Mouse (Mus musculus) cerebral cortex, adult 2 months (tissue): ENCODE results near the gene Gramd2.

Source experiments
- WGBS: fragments of 180-500 bp; shearing (Covaris S2); methylation state at CpG from one replicate; pipeline ENCODE4 v1.1.7; 2018; 5-methylcytosine and 5-hydroxymethylcytosine counted together

Gramd2 gene

GRCm38 (mm10) chr9:59679678-59680533 lies at the start of gene Gramd2:
Gene Gramd2 (plus strand): TSS chr9:59680144.
- WGBS: 3% methylated on average over 47 of the region's 47 CpGs

GRCm38 (mm10) chr9:59638372-59638771 lies 41.6 kb upstream of the Gramd2 start:
- WGBS: 89% methylated on average over 1 of the region's 1 CpGs

DNA sequence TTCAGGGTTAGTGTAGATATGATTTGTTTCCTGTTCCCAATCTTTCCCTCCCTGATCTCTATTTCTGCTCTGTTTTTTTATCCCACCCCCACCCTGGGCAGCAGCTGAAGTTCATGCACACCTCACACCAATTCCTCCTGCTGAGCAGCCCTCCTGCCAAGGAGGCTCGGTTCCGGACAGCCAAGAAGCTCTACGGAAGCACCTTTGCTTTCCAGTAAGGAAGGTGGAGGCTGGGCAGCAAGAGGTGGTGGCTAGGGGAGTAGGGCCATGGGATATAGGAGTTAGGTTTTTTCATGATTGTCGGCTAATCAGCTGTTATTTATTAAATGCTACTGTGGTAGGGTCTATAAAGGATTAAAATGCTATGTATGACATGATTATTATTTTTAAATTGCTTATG lies 40.0 kb upstream of the Gramd2 start:
- WGBS: 95% methylated on average over 4 of the region's 4 CpGs

GRCm38 (mm10) chr9:59641320-59641719 lies 38.6 kb upstream of the Gramd2 start:
- 88% methylated on average over 2 of the region's 2 CpGs for WGBS

DNA sequence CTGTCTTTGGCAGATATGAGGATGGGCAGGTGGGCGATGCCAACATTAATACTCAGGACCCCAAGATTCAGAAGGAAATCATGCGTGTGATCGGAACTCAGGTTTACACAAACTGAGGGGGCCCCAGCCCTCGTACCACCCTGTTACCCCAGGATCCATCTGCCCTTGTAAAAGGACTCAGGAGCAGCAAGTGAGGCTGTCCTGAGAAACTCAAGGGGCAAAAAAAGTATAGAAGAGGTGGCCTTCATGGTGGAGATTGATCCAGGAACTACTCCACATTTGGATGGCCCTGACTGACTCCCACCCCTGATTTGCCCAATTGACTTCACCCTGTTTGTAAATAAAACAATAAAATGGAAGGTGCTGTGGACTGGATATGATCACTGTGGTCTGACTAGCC lies 30.0 kb upstream of the Gramd2 start:
- 97% methylated on average over 4 of the region's 4 CpGs for WGBS

GRCm38 (mm10) chr9:59653371-59653770 lies 26.6 kb upstream of the Gramd2 start:
- 19% methylated on average over 3 of the region's 3 CpGs for WGBS

- 86% methylated on average over 2 of the region's 2 CpGs for WGBS
These were observed 25.4 kb upstream of the Gramd2 start for GRCm38 (mm10) chr9:59654450-59654983.

DNA sequence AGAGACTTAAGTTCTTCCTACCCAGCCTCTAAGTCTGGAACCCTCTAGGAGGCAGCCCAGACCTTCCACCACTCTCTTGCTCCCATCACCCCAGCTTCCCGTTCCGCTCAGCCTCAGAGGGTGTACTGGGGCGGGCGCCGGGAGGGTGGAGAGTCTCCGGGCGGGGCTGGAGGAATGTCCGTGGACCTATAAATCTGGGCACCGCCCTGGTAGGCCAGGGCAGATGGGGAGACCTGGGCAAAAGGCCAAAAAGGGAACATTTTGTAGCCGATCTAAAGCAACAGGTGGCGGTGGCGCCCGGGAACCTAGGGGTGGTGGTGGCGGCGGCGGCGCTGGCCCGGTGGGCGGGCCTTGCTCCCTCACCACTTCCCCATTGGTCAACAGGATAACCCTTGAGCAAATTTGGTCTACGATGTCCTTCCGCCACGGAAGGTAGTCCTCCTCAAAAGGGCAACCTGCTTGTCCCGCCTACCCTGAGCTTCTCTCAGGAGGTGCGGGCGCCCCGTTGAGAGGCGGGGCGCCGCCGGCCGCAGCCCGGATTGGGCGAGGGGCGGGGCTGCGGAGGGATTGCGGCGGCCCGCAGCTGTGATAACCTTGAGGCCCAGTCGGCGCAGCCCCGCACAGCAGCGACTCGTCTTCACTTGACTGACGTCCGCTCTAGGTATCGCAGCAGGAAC lies 23.8 kb upstream of the Gramd2 start, which contains the start of gene Pkm:
Gene Pkm (plus strand): TSS at position 411 of the 677 bp plus-strand sequence.
- under 1% methylated on average over 46 of the region's 46 CpGs for WGBS

GRCm38 (mm10) chr9:59656635-59657617 lies 23.0 kb upstream of the Gramd2 start:
- WGBS: under 1% methylated on average over 65 of the region's 65 CpGs

GRCm38 (mm10) chr9:59658146-59658545 lies 21.8 kb upstream of the Gramd2 start:
- 14% methylated on average over 4 of the region's 4 CpGs for WGBS

GRCm38 (mm10) chr9:59659036-59660026 lies 20.6 kb upstream of the Gramd2 start:
- 19% methylated on average over 14 of the region's 14 CpGs for WGBS

GRCm38 (mm10) chr9:59660421-59660820 lies 19.5 kb upstream of the Gramd2 start:
- WGBS: 16% methylated on average over 10 of the region's 10 CpGs

GRCm38 (mm10) chr9:59661298-59661975 lies 18.5 kb upstream of the Gramd2 start:
- 29% methylated on average over 6 of the region's 6 CpGs for WGBS

GRCm38 (mm10) chr9:59663226-59663625 lies 16.7 kb upstream of the Gramd2 start:
- WGBS: 65% methylated on average over 7 of the region's 7 CpGs

GRCm38 (mm10) chr9:59663957-59664356 lies 16.0 kb upstream of the Gramd2 start:
- WGBS: 64% methylated on average over 3 of the region's 3 CpGs

DNA sequence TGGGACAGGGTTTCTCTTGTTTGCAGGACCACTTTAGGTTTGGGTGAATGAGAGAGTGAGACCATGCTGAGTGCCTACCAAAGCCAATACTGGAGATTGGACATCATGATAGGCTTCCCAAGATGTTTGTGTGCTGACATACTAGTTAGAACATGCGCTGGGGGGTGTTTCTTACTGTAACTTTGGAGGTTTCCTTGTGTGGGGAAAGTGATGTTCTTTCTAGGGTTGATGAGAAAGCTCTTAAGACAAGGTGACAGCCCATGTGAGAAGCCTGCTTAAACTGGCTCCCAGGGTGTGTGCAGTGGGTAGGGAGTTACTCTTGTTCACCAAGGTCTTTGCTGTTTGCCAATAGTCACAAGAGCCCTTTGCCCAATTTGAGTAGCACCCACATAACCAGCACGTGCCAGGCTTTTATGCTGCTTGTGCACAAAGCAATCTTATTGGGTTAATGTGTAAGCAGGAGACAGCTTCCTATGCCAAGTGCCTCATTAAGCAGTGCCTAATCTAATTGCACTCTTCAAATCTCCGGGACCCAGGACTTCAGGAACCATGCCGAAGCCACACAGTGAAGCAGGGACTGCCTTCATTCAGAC lies 15.2 kb upstream of the Gramd2 start:
- WGBS: 45% methylated on average over 4 of the region's 4 CpGs

- 83% methylated on average over 8 of the region's 8 CpGs for WGBS
These were observed 13.9 kb upstream of the Gramd2 start for GRCm38 (mm10) chr9:59666016-59666415.

GRCm38 (mm10) chr9:59666813-59667212 lies 13.1 kb upstream of the Gramd2 start:
- WGBS: 35% methylated on average over 1 of the region's 1 CpGs

GRCm38 (mm10) chr9:59667250-59667649 lies 12.7 kb upstream of the Gramd2 start:
- WGBS: 28% methylated on average over 4 of the region's 4 CpGs
